Mouse (Mus musculus) natural killer cell, adult 2 months (primary cell): Measurements from ENCODE around the gene Plpp6.

Experiments used
- DNase-seq, 2 experiments: peaks; one replicate each; pipeline ENCODE4 v3.0.0; 2022; ENCODE audit warnings: low spot score in 2 of 2

Gene Plpp6

GRCm38 (mm10) chr19:28963842-28964551 lies at the start of gene Plpp6:
Gene Plpp6, plus strand, starts transcription at chr19:28963953.
- peak; percentile 43 to 59 for DNase-seq

GRCm38 (mm10) chr19:28914598-28914997 lies 49.2 kb upstream of the Plpp6 start:
- no peak for DNase-seq

GRCm38 (mm10) chr19:28915602-28916250 lies 48.0 kb upstream of the Plpp6 start:
- no peak for DNase-seq

GRCm38 (mm10) chr19:28916492-28916891 lies 47.3 kb upstream of the Plpp6 start:
- no peak for DNase-seq

- no peak for DNase-seq
Observed at GRCm38 (mm10) chr19:28917839-28918238, 45.9 kb upstream of the Plpp6 start.

- DNase-seq = no peak
Observed at GRCm38 (mm10) chr19:28926366-28926765, 37.4 kb upstream of the Plpp6 start.

- no peak for DNase-seq
Observed at GRCm38 (mm10) chr19:28927396-28927795, 36.4 kb upstream of the Plpp6 start.

- no peak for DNase-seq
Observed at GRCm38 (mm10) chr19:28929034-28929433, 34.7 kb upstream of the Plpp6 start.

- no peak for DNase-seq
Observed at GRCm38 (mm10) chr19:28934897-28935296, 28.9 kb upstream of the Plpp6 start.

- peak in 1 of 2 experiments; percentile 15 for DNase-seq
Observed at GRCm38 (mm10) chr19:28940135-28940874, 23.4 kb upstream of the Plpp6 start.

- peak; percentile 28 to 60 for DNase-seq
Observed at GRCm38 (mm10) chr19:28941271-28941670, 22.5 kb upstream of the Plpp6 start.

GRCm38 (mm10) chr19:28946782-28947181 lies 17.0 kb upstream of the Plpp6 start:
- no peak for DNase-seq

- DNase-seq = no peak
Observed at GRCm38 (mm10) chr19:28947311-28947710, 16.4 kb upstream of the Plpp6 start.

GRCm38 (mm10) chr19:28951251-28951650 lies 12.5 kb upstream of the Plpp6 start:
- no peak for DNase-seq

GRCm38 (mm10) chr19:28963113-28963512 lies 640 bp upstream of the Plpp6 start:
- DNase-seq = no peak

- no peak for DNase-seq
Observed at GRCm38 (mm10) chr19:28963513-28963841, 276 bp upstream of the Plpp6 start.

- no peak for DNase-seq
Observed at GRCm38 (mm10) chr19:28964552-28964903, 775 bp downstream of the Plpp6 start.

GRCm38 (mm10) chr19:28967652-28968051 lies 3.9 kb downstream of the Plpp6 start, which contains the start of gene 4430402I18Rik:
Gene 4430402I18Rik, minus strand, starts transcription at chr19:28967800.
- DNase-seq = no peak

GRCm38 (mm10) chr19:28968178-28968577 lies 4.4 kb downstream of the Plpp6 start:
- DNase-seq = no peak

- no peak for DNase-seq
Observed at GRCm38 (mm10) chr19:28969231-28969630, 5.5 kb downstream of the Plpp6 start.

GRCm38 (mm10) chr19:28970251-28970650 lies 6.5 kb downstream of the Plpp6 start:
- no peak for DNase-seq

GRCm38 (mm10) chr19:28974862-28975611 lies 11.3 kb downstream of the Plpp6 start:
- peak; percentile 47 to 71 for DNase-seq
